Mouse (Mus musculus): ENCODE data around the gene 2200002J24Rik. TPM values are rescaled to one million over a fixed set of nuclear protein-coding genes. Genes with fewer than 3 reads are reported as not detected.

2200002J24Rik gene
- polyA plus RNA-seq, 1 experiment from 2014 or later, result not detected

DNA sequence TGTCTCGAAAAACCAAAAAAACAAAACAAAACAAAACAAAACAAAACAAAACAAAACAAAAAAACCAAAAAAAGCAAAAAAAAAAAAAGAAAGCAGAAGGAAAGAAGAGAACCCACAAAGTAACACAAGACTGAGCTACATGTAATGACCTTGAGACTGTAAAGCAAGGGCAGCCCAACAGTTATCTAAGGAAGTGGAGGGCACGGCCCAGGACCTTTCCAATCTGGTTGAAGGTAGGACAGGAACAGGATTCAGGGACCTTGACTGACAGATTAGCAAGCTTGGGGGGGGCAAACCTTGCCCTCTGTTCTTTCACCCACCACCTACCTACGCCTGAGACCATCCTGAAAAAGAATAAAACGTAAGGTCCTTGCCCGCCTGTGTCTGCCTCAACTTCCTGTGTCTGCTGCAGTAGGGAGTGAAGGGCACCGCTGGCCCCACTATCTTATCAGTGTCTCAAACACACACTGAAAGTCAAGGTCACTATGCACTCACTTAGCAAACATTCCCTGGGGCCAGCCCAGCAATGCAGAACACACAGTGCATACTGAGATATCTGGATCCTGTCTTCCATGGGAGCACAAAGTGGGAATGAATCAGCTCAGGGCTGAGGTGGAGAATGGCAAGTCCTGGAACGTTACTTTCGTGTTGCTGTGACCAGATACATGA is 7.6 kb downstream of the 2200002J24Rik start:
- Histone ChIP-seq H3K4me3 (no peak overlapping the region), H3K4me1 (no peaks in the 10 kb centered on the region), H3K9me3 (no peaks in the 10 kb centered on the region), H3K9ac (replicated peaks) (no peak overlapping the region), H3K4me2 (replicated peaks) (no peak overlapping the region), H3K27ac (replicated peaks) (no peak overlapping the region), H3K36me3 (no peaks in the 10 kb centered on the region), H3K27me3 (no peaks in the 10 kb centered on the region)
- WGBS, result 81% methylated on average over 8 of the region's 8 CpGs
- ATAC-seq (replicated peaks), result no peak

DNA sequence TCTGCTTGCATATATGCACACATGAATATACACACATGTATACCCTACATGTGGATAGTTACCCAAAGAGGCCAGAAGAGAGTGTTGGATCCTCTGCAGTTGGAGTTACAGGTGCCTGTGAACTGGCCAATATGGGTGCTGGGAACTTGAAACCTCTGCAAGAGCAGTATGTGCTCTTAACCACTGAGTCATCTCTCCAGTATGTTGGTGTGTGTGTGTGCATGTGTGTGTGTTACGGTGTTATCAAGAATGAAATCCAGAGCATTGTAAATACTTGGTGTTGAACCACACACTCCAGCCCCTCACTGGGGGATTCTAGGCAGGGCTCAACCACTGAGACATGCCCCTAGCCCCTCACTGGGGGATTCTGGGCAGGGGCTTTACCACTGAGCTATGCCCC is 8.7 kb downstream of the 2200002J24Rik start:
- no peaks in the 10 kb centered on the region for H3K27me3 ChIP-seq
- H3K4me1 ChIP-seq, result no peaks in the 10 kb centered on the region
- no peak overlapping the region for H3K9ac ChIP-seq (replicated peaks)
- H3K9me3 ChIP-seq, result no peaks in the 10 kb centered on the region
- WGBS, result 80% methylated on average over 1 of the region's 1 CpGs
- H3K36me3 ChIP-seq, result no peaks in the 10 kb centered on the region
- no peak overlapping the region for H3K4me3 ChIP-seq
- H3K4me2 ChIP-seq (replicated peaks), result no peak overlapping the region
- no peak overlapping the region for H3K27ac ChIP-seq (replicated peaks)
- ATAC-seq (replicated peaks), result no peak

DNA sequence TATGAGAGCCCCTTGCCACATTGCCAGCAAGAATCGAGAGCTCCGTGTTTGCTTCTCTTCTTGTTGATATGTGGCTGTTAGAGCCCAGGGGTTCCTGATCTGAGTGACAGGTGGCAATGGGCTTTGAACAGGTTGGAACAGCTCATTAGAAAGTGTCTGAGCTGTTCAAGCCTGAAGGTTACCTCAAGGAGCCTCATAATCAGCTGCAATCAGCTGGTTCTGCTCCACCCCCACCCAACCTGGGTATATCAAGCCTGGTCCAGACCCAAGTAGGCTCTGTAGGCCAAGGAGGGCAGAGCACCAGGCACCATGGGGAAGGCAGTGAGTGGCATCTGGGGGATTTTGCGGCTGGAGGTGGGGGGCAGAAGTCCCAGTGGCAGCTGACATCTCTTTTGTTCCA is 13.2 kb downstream of the 2200002J24Rik start, which contains the start of gene Atp4a:
Atp4a (plus strand) TSS at position 268 of the 400 bp plus-strand sequence.
- no peak within 1 kb of the TSS for H3K27ac ChIP-seq (replicated peaks)
- no peak for ATAC-seq (replicated peaks)
- no peak within 1 kb of the TSS for H3K4me3 ChIP-seq
- peaks cover 2% of the 10 kb centered on the region for H3K4me1 ChIP-seq
- H3K4me2 ChIP-seq (replicated peaks), result no peak within 1 kb of the TSS
- no peaks in the 10 kb centered on the region for H3K9me3 ChIP-seq
- H3K9ac ChIP-seq (replicated peaks), result no peak within 1 kb of the TSS
- WGBS, result 78% methylated on average over 3 of the region's 3 CpGs
- no peaks in the 10 kb centered on the region for H3K36me3 ChIP-seq
- peaks cover 10% of the 10 kb centered on the region; the same call in 1 of the 2 replicates for H3K27me3 ChIP-seq

- Histone ChIP-seq H3K4me1 (peaks cover 11% of the 10 kb centered on the region), H3K27me3 (peaks cover 17% of the 10 kb centered on the region; the same call in 1 of the 2 replicates), H3K4me2 (replicated peaks) (peak overlapping the region; percentile 45), H3K9me3 (no peaks in the 10 kb centered on the region), H3K27ac (replicated peaks) (no peak overlapping the region), H3K4me3 (peak overlapping the region; percentile 34), H3K9ac (replicated peaks) (peak overlapping the region; percentile 29; the same call in 1 of the 2 replicates), H3K36me3 (no peaks in the 10 kb centered on the region)
- 1% methylated on average over 43 of the region's 43 CpGs for WGBS
- peak; percentile 93 for ATAC-seq (replicated peaks)
Measured at GRCm38 (mm10) chr7:30717006-30717715, 18.4 kb downstream of the 2200002J24Rik start.

DNA sequence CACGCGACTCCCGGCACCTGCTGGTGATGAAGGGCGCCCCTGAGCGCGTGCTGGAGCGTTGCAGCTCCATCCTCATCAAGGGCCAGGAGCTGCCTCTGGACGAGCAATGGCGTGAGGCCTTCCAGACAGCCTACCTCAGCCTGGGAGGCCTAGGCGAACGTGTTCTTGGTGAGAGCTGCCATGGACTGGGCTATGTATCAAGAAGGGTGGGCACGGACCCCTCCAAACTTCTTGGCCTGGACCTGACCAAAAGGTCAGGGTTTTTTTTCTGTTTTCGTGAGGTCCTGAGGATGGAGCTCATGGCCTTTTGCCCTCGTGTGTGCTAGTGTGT is 19.0 kb downstream of the 2200002J24Rik start:
- Histone ChIP-seq H3K4me1 (peaks cover 11% of the 10 kb centered on the region), H3K36me3 (no peaks in the 10 kb centered on the region), H3K4me3 (peak overlapping the region; percentile 34), H3K9ac (replicated peaks) (peak overlapping the region; percentile 29; the same call in 1 of the 2 replicates), H3K4me2 (replicated peaks) (peak overlapping the region; percentile 45), H3K9me3 (no peaks in the 10 kb centered on the region), H3K27ac (replicated peaks) (no peak overlapping the region), H3K27me3 (peaks cover 17% of the 10 kb centered on the region; the same call in 1 of the 2 replicates)
- 6% methylated on average over 14 of the region's 14 CpGs for WGBS
- ATAC-seq (replicated peaks), result no peak

DNA sequence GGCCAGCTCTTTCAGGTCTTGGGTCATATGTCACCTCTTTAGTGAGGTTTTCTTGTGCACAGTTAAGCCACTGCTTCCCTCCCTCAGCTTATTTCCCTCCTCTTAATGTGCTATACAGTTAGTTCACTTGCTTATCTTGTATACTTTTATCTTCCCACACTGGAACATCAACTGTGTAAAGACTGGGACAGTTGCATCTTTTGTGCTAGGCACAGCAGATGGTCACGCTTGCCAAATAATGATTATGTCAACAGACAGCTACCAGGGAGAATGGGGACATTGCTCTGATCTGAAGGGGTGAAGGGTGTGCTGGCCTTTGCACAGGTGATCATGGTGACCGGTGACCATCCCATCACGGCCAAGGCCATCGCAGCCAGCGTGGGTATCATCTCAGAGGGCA is 20.9 kb downstream of the 2200002J24Rik start:
- ATAC-seq (replicated peaks), result no peak
- no peak overlapping the region for H3K4me2 ChIP-seq (replicated peaks)
- 97% methylated on average over 5 of the region's 5 CpGs for WGBS

GRCm38 (mm10) chr7:30721286-30721685 is 22.6 kb downstream of the 2200002J24Rik start:
- Histone ChIP-seq H3K4me2 (replicated peaks) (no peak overlapping the region), H3K27ac (replicated peaks) (no peak overlapping the region), H3K4me3 (no peak overlapping the region), H3K4me1 (peaks cover 11% of the 10 kb centered on the region), H3K36me3 (0 out of 2 replicates have a peak, but pooled peaks cover under 1% of the 10 kb centered on the region), H3K9me3 (no peaks in the 10 kb centered on the region), H3K9ac (replicated peaks) (no peak overlapping the region), H3K27me3 (peaks cover 12% of the 10 kb centered on the region; the same call in 1 of the 2 replicates)
- WGBS, result 57% methylated on average over 7 of the region's 7 CpGs
- ATAC-seq (replicated peaks), result no peak

More for the DNA sequence above, 20.9 kb downstream of the 2200002J24Rik start:
- H3K27ac ChIP-seq (replicated peaks), result no peak overlapping the region
- H3K27me3 ChIP-seq, result peaks cover 17% of the 10 kb centered on the region; the same call in 1 of the 2 replicates
- no peaks in the 10 kb centered on the region for H3K36me3 ChIP-seq
- H3K4me1 ChIP-seq, result peaks cover 11% of the 10 kb centered on the region
- no peak overlapping the region for H3K9ac ChIP-seq (replicated peaks)
- no peak overlapping the region for H3K4me3 ChIP-seq
- H3K9me3 ChIP-seq, result no peaks in the 10 kb centered on the region

GRCm38 (mm10) chr7:30723274-30723953 is 24.7 kb downstream of the 2200002J24Rik start:
- H3K4me2 ChIP-seq (replicated peaks), result no peak overlapping the region
- no peak for ATAC-seq (replicated peaks)

GRCm38 (mm10) chr7:30728214-30728613 is 29.5 kb downstream of the 2200002J24Rik start:
- Histone ChIP-seq H3K27me3 (no peaks in the 10 kb centered on the region), H3K4me3 (peak overlapping the region; percentile 59), H3K4me2 (replicated peaks) (peak overlapping the region; percentile 70), H3K9ac (replicated peaks) (peak overlapping the region; percentile 62; the same call in 1 of the 2 replicates), H3K9me3 (no peaks in the 10 kb centered on the region), H3K27ac (replicated peaks) (no peak overlapping the region), H3K4me1 (peaks cover 30% of the 10 kb centered on the region), H3K36me3 (peaks cover 20% of the 10 kb centered on the region; the same call in 1 of the 2 replicates)
- ATAC-seq (replicated peaks), result no peak
- 89% methylated on average over 6 of the region's 6 CpGs for WGBS

More at GRCm38 (mm10) chr7:30723274-30723953, 24.7 kb downstream of the 2200002J24Rik start:
- H3K4me3 ChIP-seq, result no peak overlapping the region
- no peaks in the 10 kb centered on the region for H3K27me3 ChIP-seq
- H3K9ac ChIP-seq (replicated peaks), result no peak overlapping the region
- H3K9me3 ChIP-seq, result no peaks in the 10 kb centered on the region
- H3K27ac ChIP-seq (replicated peaks), result no peak overlapping the region
- H3K4me1 ChIP-seq, result peaks cover 8% of the 10 kb centered on the region
- WGBS, result 75% methylated on average over 6 of the region's 6 CpGs
- peaks cover 11% of the 10 kb centered on the region; the same call in 1 of the 2 replicates for H3K36me3 ChIP-seq

DNA sequence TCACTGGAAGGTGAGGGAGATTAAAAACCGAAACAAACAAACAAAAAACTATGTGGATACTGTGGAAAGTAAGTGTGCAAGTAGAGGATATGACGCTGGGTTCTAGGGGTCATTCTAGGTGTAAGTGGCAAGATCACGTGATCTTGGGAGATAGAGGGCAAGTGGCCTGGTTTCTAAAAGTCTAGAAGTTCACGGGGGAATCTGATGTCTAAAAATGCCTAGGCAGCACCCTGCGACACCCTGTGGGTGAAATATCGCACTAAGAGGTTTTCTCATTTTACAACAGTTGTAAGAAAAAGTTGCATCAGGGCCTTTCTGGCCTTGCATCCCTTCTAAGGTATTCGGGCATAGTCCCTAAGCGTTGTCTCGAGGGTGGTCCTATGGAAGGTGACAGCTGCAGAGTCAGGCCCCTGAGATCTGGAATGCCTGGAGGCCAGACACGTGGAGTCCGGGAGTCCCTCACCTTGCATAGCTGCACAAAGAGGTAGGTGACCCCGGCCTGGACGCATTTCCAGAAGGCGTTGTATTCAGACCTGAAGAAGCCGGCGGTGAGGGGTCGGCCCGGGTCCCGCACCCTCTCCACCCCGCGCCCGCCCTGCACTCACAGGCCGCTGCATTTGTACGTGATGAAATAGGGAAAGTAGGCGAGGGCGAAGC is 30.1 kb downstream of the 2200002J24Rik start:
- Histone ChIP-seq H3K27ac (replicated peaks) (peak overlapping the region; percentile 88), H3K36me3 (peaks cover 24% of the 10 kb centered on the region; the same call in 1 of the 2 replicates), H3K4me2 (replicated peaks) (peak overlapping the region; percentile 70), H3K27me3 (no peaks in the 10 kb centered on the region), H3K9me3 (no peaks in the 10 kb centered on the region), H3K4me3 (peak overlapping the region; percentile 59), H3K4me1 (peaks cover 30% of the 10 kb centered on the region), H3K9ac (replicated peaks) (peak overlapping the region; percentile 62)
- WGBS, result 8% methylated on average over 26 of the region's 26 CpGs
- peak; percentile 48 for ATAC-seq (replicated peaks)

DNA sequence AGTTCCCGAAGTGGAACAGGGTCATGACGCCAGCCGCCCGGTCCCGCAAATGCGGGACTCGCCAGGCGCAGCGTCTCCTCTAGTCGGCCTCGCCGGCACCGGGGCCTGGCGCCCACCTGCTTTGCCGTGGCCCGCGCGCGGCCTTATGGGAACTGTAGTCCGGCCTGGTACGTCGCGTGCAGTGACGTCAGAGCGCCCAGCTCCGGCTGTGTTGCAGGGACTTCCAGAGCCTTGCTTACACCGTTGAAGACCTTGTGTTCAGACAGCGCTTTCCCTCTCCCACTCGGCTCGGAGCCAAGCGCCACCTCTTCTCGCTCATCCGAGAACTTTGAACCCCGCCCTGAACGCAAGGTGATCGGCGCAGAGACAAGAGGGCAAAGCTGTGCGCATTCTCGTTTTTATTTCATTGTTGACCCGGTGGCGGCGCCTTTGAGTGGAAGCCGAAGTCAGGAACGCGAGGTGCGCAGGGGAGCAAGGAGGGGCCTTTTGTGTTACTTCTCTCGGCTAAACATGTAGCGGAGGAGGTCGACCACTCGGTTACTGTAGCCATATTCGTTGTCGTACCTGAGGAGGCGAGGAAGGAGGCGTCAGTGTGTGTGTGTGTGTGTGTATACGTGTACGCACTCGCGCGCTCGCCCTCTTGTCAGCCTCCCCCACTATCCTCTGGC is 30.8 kb downstream of the 2200002J24Rik start, which contains the start of gene Tmem147:
Tmem147 (minus strand) TSS at position 145 of the 668 bp plus-strand sequence.
- H3K4me1 ChIP-seq, result peaks cover 30% of the 10 kb centered on the region

More for the DNA sequence above, 30.8 kb downstream of the 2200002J24Rik start, which contains the start of gene Tmem147:
- under 1% methylated on average over 60 of the region's 60 CpGs for WGBS
- ATAC-seq (replicated peaks), result peak; percentile 97
- Histone ChIP-seq H3K9ac (replicated peaks) (peak within 1 kb of the TSS; percentile 62), H3K4me3 (peak within 1 kb of the TSS; percentile 59), H3K36me3 (peaks cover 27% of the 10 kb centered on the region; the same call in 1 of the 2 replicates), H3K27ac (replicated peaks) (peak within 1 kb of the TSS; percentile 88), H3K4me2 (replicated peaks) (peak within 1 kb of the TSS; percentile 70), H3K27me3 (no peaks in the 10 kb centered on the region), H3K9me3 (no peaks in the 10 kb centered on the region)

Measured in forebrain, embryonic 15.5 days (tissue).